Comparison of ENCODE assay signal across 20 mouse cellular contexts in the genomic region with DNA sequence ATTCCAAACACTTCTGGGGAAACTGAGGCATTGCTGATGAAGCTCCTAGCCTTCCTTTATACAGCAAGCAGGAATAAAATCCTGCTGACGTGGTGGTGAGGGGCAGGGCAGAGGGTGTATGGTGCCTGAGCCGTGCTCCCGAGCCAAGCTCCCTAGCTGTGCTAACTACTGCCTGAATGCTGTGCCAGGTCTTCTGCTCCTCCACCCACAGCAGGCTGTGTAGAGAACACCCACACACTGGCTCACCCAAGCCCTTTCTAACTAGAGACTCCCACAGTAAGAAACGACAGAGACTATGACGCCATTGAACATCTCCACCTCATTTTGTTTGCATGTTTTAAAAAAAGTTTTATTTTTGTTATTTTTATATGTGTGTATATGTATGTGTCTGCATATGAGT. TPM values are rescaled to one million over a fixed set of nuclear protein-coding genes. Genes with fewer than 3 reads are reported as not detected.
A peak's percentile ranks its signal among the peaks of the same experiment; 100 is the strongest.
DNase-seq lines count a peak whose midpoint lies in the region; ATAC-seq lines count a peak whose summit lies in the region.
"Had no signal": no experiment of that assay in that cellular context is flagged by ENCODE, and none has a peak within 500 bp of the region (broad histone marks: within the 10 kb centered on the region; RNA-seq: fewer than 3 reads in every experiment).

No protein-coding gene starts in this region.

- ATAC-seq in erythroid progenitor cell, adult 5-6 weeks (replicated peaks; ENCODE audit: low FRiP score, poor library complexity, severe bottlenecking) = no peak
- ATAC-seq: CD4-positive, CD25-positive, alpha-beta regulatory T cell, adult 4 months; forebrain, embryonic 14.5 days; Patski had no signal

- peak; percentile 22 to 23 for DNase-seq in frontal cortex, postnatal 36 days (ENCODE audit: low spot score in 2 of 2)
- DNase-seq in frontal cortex, postnatal 14 days (ENCODE audit: low spot score in 2 of 2) = no peak
- peak; percentile 43 to 47 for DNase-seq in right cerebral cortex, adult 2 months (ENCODE audit: low spot score in 2 of 2)
- DNase-seq in right cerebral cortex, postnatal 14 days = no peak
- peak; percentile 45 to 47 for DNase-seq in layer of hippocampus, postnatal 36 days
- no peak for DNase-seq in kidney, adult 9 months
- DNase-seq in gastrocnemius, postnatal 4 days (ENCODE audit: low spot score in 2 of 2) = no peak
- DNase-seq: adrenal gland, postnatal 10 days; gastrocnemius, adult 2 months; heart, adult 18-20 months; kidney, adult 11 months; thymus, postnatal 36 days had no signal

RNA-seq across cellular contexts. Expression of a gene that starts 2.1 kb away (rescaled TPM):
- not detected for total RNA-seq in layer of hippocampus, postnatal 36 days (2021)
- total RNA-seq in gastrocnemius, postnatal 4 days (2021) = not detected
- not detected in 2 replicates for total RNA-seq in erythroid progenitor cell, adult 5-6 weeks (2015; ENCODE audit: low replicate concordance)
- not detected in 2 replicates for total RNA-seq in erythroid progenitor cell, adult 5-6 weeks (2017; ENCODE audit: low replicate concordance)
- total RNA-seq: adrenal gland, postnatal 10 days; ES-E14; gastrocnemius, adult 2 months; heart, adult 18-20 months; heart, postnatal 25 days; left cerebral cortex, adult 8-10 months; megakaryocyte progenitor cell, adult 5-6 weeks had no signal

RNA-seq across cellular contexts. Expression of a gene that starts 10.1 kb away (rescaled TPM):
- not detected for total RNA-seq in layer of hippocampus, postnatal 36 days (2021)
- total RNA-seq in gastrocnemius, postnatal 4 days (2021) = not detected
- total RNA-seq in erythroid progenitor cell, adult 5-6 weeks (2015; ENCODE audit: low replicate concordance) = not detected in 2 replicates
- 1.8 TPM in 1 of 2 replicates, not detected in the other for total RNA-seq in erythroid progenitor cell, adult 5-6 weeks (2017; ENCODE audit: low replicate concordance)
- total RNA-seq: adrenal gland, postnatal 10 days; gastrocnemius, adult 2 months; heart, adult 18-20 months; heart, postnatal 25 days; megakaryocyte progenitor cell, adult 5-6 weeks had no signal

RNA-seq across cellular contexts. Expression of a gene that starts 30.6 kb away (rescaled TPM):
- not detected for total RNA-seq in layer of hippocampus, postnatal 36 days (2021)
- total RNA-seq in gastrocnemius, postnatal 4 days (2021) = under 1 TPM; 0.20 to 0.80 TPM
- total RNA-seq in erythroid progenitor cell, adult 5-6 weeks (2015; ENCODE audit: low replicate concordance) = 270 and 287 TPM in 2 replicates
- 428 and 543 TPM in 2 replicates for total RNA-seq in erythroid progenitor cell, adult 5-6 weeks (2017; ENCODE audit: low replicate concordance)
- total RNA-seq: ES-E14; gastrocnemius, adult 2 months; left cerebral cortex, adult 8-10 months had no signal

RNA-seq across cellular contexts. Expression of a gene that starts 33.0 kb away (rescaled TPM):
- total RNA-seq in layer of hippocampus, postnatal 36 days (2021) = not detected
- total RNA-seq in gastrocnemius, postnatal 4 days (2021) = not detected
- total RNA-seq in erythroid progenitor cell, adult 5-6 weeks (2015; ENCODE audit: low replicate concordance) = 2.2 TPM in 1 of 2 replicates, not detected in the other
- 0.51 and 1.4 TPM in 2 replicates for total RNA-seq in erythroid progenitor cell, adult 5-6 weeks (2017; ENCODE audit: low replicate concordance)
- total RNA-seq: adrenal gland, postnatal 10 days; ES-E14; gastrocnemius, adult 2 months; heart, adult 18-20 months; heart, postnatal 25 days; megakaryocyte progenitor cell, adult 5-6 weeks had no signal

RNA-seq across cellular contexts. Expression of a gene that starts 42.7 kb away (rescaled TPM):
- total RNA-seq in layer of hippocampus, postnatal 36 days (2021) = 1 to 10 TPM; 4.4 to 7.3 TPM
- under 1 TPM in 1 of 2 experiments, not detected in 1; 0.29 TPM for total RNA-seq in gastrocnemius, postnatal 4 days (2021)
- not detected in 2 replicates for total RNA-seq in erythroid progenitor cell, adult 5-6 weeks (2015; ENCODE audit: low replicate concordance)
- total RNA-seq in erythroid progenitor cell, adult 5-6 weeks (2017; ENCODE audit: low replicate concordance) = not detected in 2 replicates
- total RNA-seq: megakaryocyte progenitor cell, adult 5-6 weeks had no signal

Comparison
In these comparisons a context has a peak if more than half of its experiments do, and no peak if none do; other contexts are left out.
1. DNase-seq: peak in frontal cortex, postnatal 36 days (2 of 2), right cerebral cortex, adult 2 months (2 of 2) and layer of hippocampus, postnatal 36 days (2 of 2); none in frontal cortex, postnatal 14 days (0 of 2), right cerebral cortex, postnatal 14 days (single experiment), kidney, adult 9 months (single experiment) and gastrocnemius, postnatal 4 days (0 of 2).
2. RNA of a gene that starts 30.6 kb away (total RNA-seq): 270 to 543 TPM in erythroid progenitor cell, adult 5-6 weeks; 0.20 to 0.80 TPM in gastrocnemius, postnatal 4 days and not detected in layer of hippocampus, postnatal 36 days; every median in the first group is over 100 times any median in the second.